Mouse (Mus musculus): ENCODE measurements at regions not wholly inside any gene's neighbourhood (a gene's known extent, or its start where the extent isn't known, plus 50 kb on each side); places are given as distances from the start of the nearest gene placed in this dataset.
"Not testable (repeated sequence)": the region's sequence is repeated elsewhere in the genome, so short reads cannot be mapped to it uniquely, and the experiment has no call there.

DNA sequence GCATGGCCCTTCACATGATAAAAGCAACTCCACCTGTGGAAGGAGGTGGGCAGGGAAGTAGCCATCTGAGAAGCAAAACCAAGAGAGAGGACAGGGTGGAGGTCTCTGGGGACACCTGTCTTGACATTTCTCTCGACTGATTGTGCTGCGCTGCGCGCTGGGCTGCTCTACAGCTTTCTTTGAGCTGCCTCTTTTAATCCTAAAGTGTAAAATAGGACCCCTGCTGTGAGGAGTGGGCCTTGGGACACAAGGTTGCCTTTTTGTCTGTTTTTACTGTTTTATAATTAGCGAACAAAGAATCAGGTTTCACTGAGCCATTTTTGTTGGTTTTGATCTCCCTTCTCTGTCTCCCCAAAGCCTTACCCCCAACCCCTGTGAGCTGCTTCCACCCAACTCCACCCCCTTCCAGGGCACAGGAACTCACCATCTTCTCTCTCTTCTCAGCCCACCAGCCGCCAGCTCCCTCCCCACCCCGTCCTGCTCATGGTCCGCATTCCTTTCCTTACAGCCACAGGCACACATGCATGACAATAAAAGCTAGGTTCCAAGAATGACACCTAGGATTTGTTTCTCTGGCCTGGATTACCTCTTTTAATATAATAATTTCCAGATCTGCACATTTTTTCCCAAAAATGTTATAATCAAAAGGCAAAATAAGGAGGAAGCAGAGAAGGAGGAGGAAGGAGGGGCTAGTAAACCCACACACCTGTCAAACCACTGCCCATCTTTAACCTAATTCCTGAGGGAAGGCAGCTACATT is 57.3 kb downstream of the Cbln4 start:
- DNase-seq (ENCODE audit: low read depth, low spot score), result no peak

DNA sequence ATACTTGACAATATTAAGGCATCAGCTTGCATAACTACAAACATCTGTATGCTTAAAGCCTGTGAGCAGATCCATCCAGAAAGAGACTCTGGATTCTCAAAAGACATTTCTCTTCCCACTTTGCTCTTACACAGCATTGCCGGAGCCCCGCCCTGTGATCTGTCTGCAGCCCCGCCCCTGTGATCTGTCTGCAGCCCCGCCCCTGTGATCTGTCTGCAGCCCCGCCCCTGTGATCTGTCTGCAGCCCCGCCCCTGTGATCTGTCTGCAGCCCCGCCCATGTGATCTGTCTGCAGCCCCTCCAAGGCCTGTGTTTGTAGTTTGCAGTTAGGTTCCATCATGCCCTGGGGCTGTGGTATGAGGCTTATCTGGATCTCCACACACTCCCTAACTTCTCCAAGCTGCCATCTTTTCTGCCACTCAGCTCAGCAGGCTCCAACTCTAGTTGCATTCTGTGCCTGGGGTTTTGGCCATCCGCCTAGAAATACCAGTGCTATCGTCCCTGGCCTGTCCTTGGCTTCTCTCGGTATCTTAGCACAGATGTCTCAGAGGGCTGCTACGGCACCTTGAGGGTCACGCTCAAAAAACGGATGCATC is 73.9 kb downstream of the Cbln4 start:
- no peak for DNase-seq (ENCODE audit: low read depth, low spot score)

DNA sequence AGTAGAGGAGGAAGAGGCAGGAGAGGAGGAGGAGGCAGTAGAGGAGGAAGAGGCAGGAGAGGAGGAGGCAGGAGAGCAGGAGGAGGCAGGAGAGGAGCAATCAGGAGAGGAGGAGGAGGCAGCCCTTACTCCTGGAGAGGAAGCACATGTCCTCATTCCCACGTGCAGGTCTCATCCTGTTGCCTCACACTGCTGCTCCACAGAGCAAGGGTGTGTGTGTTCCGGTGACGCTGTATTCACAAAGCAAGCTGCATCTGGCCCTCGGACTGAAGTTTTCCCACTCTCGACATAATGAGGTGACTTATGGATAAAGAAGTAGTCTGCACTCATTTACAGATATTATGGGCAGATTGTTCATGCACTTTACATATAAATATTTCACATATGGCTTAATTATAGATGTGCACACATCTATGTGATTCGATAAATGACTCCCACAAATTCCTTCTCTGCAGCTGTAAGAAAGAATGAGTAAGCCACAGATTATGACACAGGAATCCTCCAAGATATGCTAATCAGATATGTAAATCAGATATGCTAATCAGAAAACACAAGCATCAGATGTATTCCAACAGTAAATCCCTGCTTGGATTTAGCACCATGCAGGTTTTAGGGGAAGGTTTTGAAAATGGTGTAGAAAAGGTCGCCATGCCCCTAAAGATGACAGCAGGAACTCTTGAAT is 96.6 kb downstream of the Cbln4 start:
- no peak for DNase-seq (ENCODE audit: low read depth, low spot score)

DNA sequence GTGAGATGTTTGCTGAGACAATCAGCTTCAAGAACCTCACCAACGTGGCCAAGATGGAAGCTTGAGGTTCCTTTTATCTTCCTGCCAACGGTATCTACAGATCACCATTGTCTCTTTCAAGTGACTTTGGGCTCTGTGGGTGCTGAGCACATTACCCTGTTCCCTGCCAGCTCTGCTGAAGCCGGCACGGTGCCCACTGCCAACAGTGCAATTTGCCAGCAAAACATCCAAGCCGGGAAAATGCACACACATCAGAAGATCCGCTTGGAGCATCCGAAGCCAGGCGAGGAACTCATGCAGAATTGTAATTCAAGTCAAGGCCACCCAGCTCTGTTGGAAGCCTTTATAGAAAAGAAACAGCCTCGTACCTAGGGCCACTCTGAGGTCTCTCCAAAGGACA is 100.6 kb downstream of the Cbln4 start:
- no peak for DNase-seq (ENCODE audit: low read depth, low spot score)

DNA sequence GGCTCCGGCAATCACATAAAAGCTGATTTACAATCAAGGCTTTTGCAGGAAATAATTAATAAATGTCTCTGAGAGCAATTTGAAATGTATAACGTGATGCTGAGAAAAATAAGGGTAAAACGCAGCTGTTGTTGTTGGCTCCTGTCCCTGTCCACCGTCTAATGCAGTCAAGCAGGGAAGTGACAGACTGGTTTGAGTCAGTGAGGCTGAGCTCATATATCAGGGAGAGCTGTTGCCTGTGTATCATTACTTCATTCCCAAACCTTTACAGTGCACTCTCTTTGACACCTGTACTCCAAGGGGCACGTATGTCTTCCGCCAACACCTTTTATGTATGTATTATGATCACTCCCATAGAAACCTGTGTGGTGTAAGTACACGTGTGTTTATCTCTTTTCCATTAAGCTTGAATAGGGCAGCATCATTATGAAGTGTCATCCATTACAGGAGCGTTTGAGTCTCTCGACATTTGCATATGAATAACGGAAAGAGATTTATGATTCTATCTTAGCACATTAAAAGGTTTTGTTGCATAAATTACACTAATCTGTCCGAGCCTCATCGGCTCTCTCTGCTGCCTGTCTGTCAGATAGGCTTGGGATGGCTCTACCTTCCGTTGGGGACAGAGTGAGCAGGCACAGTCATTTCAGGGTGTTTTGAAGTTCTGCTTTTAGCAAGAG is 107.5 kb downstream of the Cbln4 start:
- no peak for DNase-seq (ENCODE audit: low read depth, low spot score)

DNA sequence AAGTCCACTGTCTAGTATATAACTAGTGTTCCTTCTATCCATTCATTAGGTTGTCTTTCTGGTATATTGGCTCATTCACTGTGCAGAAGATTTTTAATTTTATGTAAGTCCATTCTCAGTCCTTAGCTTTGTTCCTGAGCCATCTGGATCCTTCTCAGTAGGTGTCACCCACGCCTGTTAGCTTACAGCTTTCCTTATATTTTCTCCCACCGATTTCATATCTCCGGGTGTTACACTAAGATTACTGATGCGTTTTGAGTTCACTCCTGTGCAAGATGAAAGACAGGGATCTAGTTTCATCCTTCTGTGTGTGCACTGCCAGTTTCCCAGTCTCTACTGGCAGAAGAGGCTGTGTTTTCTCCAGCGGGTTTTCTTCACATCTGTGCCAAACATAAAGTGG is 122.3 kb downstream of the Cbln4 start:
- DNase-seq (ENCODE audit: low read depth, low spot score), result no peak

DNA sequence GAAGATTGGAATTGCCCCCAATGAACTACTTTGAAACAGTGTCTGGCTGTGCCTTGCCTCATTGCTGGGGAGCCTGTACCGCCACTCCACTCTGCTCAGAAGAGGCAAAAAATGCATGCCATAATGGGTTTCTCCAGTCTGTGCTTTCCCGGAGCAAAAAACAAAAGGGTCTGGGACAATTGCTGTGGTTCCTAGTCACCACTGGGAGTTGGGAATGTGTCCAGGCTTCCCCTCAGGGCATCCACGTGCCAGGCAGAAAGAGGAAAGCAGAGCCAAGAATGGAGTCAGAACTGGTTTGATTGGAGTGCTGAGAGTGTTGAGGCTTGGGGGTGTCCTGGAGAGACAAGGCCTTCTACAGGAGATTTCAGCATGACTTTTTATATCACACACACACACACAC is 156.0 kb downstream of the Cbln4 start:
- DNase-seq (ENCODE audit: low read depth, low spot score), result no peak

DNA sequence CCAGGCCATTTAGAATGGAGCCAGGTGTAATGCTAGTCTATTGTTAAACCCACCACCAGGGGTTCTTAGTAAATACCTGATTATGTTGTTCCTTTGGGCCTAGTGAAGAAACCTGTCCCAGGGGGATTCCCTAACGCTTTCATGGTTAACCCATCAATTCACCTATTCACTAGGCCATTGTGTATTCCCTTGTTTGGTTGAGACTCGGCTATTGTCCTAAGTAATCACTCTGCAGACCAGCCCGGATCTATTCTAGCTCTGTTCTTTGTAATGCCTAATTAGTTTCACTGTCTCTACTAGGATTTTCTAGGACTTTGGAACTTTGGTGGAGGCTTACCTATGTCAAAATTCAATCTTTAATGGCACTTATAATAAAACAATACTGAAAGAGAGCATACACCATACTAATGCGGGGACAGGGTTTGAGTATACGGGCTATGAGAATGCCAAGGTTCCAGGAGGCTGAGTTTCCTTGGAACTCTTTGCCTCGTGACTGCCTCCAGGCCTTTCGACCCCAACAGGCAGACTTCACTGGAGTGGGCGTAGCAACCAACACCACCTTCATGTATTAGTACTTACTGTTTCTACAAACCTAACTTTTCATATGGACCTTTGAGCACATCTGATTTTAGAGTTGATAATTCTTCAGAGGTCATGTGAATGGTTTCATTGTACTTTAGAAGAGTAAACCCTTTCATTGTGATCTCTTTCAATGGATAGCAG is 163.9 kb downstream of the Cbln4 start:
- DNase-seq (ENCODE audit: low read depth, low spot score), result not testable (repeated sequence)

DNA sequence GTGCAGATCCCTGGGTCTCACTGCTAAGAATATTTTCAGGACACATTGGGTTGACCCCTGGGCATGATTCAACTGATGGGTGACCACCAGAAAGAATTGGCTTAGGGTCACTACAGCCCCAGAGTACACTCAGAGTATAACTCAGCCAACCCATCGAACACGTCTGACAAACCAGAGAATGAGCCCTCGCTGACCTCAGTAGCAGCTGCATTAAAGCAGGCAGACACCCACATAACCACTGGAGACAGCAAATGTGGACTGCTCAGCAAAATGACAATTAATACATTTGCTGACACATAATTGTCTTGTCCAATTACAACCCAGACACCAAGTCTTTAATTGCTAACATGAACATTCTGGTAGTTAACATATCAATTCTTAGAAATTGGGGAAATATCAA is 175.7 kb downstream of the Cbln4 start:
- no peak for DNase-seq (ENCODE audit: low read depth, low spot score)

DNA sequence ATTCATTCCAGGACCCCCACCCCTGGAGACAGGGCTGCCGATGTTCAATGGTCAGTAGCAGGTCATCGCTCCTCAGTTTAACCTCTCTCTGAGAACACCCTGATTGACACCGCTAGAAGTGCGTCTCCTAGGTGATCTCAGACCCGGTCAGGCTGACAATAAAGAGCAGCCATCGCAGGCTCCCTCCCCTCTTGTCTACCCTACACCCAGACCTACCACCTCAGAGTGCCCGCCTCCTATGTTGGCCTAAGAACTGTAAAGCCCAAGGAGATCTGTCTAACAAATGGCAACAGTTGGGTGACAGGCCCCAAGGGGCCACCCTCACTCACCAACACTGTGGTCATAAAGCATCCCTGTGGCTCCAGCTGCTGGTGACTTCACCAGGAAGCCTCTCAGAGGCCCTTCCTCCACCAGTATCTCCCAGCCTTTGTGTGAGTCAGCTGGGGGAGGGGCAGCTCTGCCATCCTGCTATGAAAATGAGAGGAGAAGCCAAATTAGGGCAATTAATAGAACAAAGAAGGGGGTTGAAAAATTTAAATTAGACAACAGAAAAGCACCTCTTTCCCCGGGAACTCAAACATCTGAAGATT is 178.8 kb downstream of the Cbln4 start:
- peak; percentile 3 for DNase-seq (ENCODE audit: low read depth, low spot score)

DNA sequence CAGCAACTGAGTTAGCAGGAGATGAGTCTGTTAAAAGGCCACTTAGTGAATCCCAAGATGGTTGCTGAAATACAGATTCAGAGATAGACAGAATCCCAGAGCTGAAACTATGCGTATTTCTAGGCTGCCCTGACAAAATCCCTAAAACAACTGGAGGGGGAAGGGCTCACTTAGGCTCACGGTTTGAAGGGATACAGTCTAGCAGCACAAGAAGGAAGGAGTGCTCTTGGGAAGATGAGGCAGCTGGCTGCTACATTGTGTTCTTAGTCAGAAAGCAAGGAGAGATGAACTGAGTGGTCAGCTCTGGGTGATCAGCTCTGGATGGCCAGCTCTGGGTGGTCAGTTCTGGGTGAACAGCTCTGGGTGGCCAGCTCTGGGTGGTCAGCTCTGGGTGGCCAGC is 180.6 kb downstream of the Cbln4 start:
- DNase-seq (ENCODE audit: low read depth, low spot score), result no peak

DNA sequence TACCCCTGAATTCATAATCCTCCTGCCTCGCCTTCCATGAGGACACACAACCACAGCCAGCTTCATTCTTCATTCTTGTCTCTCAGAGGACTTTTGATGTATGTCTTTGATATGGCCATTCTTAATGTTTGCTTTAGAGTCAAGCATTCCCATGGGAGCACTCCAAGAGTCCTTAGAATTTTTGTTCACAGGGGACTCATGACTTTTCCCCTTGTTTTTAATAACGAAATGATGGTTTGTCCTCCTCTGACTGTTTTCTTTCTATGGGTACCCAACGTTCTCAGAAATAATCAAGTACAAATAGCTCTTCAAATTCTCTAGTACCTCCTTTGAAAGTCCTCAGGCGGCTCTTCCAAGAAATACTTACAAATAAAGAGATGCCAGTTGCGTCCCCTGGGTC is 184.4 kb downstream of the Cbln4 start:
- no peak for DNase-seq (ENCODE audit: low read depth, low spot score)

DNA sequence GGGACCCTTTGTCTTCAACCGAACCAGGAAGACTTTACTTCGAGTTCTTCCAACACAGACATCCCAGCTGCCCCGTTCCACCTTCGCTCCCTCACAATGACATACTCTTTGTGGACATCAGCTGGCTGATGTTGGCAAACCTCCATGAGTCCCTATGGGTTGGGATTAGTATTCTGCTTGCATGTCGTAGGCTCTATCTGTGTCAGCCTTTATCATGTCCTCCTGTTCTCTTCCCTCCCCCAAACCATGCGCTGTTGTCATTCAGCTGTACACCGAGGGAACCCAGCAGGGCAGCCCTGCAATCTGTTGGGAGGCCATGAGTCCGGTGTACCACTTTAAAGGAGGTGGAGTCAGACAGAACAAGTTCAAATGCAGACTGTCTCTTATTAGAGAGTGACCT is 186.8 kb downstream of the Cbln4 start:
- DNase-seq (ENCODE audit: low read depth, low spot score), result no peak

DNA sequence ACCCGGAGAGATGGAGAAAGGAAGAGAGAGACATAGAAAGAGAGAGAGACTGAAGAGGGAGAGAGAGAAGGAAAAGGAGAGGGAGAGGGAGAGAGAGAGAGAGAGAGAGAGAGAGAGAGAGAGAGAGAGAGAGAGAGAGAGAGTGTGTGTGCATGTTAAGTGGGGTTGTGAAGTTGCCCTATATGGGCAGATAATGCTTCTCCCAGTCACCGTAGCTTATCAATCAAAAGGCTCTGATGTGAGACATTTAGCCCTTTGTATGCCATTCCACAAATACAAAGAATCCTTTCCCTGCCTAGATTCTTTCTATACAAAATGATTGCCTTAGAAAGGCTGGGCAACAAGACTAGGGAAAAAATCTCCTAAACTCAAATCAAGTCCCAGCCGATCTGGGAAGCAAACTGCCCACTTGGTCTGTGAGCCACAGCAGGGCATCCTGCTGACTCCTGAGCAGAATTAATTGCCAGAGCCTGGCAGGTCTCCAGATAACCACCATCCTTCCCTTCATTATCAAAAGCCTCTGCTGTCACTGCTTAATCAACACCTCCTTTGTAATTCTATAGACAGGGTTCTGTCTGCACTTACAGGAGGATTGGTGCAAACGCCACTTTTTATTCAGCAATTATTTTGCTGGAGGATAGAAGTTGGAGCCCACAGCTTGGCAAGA is 196.3 kb downstream of the Cbln4 start:
- DNase-seq (ENCODE audit: low read depth, low spot score), result no peak

DNA sequence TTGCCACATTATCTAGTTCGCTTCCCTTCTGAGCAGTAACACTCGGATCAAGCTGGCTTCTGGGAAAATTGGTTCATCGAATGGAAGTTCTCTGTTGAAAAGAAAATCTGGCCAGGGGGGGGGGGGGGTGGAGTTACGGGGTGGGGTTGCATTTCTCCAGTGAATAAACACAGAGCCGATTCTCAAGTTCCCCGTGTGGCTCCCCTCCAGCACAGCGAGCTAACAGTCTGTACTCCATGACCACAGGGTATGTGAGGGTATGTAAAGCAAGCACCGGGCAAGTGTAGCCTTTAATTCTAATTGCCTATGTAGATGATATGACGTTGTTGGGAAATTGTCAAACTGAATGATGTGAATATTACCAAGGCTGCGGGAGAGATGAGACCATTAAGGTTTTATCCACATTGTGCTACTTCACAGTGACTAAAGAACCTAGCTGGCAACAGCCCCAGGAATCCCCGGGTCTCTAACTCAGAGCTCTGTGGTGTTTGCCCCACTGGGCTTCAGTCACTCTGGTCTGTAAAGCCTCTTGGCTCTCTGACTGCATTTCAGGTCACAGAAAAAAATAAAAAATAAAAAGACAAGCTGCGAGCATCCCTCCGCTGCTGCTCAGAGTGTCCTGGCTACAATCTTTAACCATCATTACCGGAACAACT is 203.1 kb downstream of the Cbln4 start:
- DNase-seq (ENCODE audit: low read depth, low spot score), result no peak

DNA sequence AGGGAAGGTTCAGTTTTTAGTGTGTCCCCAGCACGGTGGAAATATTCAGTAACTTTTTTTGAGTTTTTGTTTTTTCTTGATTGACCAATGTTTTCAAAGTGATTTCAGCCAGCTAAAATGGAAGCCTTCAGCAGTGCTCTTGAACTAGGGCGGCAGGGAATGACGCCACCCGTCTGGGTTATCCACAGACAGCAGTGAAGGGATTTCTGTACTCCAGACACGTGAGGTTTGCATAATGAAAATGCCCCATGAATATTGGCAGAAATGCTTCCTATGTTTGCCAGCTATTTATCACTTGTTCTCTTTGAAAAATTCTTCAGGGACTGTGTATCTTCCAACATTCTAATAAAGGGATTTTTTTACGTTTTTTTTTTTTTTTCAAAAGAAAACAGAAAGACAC is 221.1 kb downstream of the Cbln4 start:
- no peak for DNase-seq (ENCODE audit: low read depth, low spot score)

DNA sequence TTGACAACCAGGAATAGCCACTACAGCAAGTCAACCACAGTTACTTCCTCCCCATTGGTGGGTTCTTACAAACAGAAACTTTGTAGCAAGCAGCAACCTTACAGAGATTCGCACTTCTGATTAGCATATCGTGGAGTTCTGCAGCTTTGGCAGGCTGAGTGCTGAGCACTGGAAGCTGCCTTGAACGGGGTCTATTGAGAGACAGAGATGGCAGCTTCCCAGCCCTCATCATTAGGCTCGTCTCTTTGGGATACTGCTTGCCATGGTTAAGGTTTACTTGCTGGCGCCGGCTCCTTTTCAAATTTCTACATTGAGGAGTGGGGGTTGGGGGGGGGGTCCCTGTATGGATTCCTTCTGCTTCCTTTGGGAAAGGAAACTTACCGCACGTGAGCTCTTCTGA is 224.8 kb downstream of the Cbln4 start:
- no peak for DNase-seq (ENCODE audit: low read depth, low spot score)

DNA sequence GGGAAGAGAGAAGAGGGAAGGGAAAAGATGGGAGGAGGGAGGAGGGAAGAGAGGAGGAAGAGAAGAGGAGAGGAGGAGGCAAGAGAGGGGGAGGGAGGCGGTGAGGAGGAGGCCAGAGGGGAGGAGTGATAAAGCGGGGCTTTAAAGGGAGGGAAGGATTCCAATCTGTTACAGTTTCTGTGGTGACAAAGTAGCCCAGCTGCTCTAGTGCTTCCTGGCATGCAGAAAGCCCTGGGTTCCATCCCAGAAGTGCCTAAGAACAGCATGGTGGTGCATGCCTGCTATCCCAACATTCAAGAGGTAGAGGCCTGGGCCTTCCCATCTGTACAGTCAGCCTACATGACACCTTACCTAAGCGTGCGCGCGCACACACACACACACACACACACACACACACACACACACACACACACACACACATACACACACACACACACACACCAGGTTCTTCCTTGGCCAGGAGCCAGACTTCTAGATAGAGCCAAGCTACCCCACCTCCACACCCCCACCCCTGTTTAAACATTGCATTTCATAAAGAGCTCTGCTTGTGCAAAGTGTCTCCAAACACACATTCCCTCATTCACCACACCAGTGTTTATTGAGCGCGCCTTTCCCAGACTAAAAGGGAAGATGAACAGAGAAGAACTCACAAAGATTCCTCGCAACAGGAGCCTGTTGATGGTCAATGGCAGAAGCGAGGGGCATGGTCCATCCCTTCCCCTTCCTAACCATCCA is 226.4 kb downstream of the Cbln4 start:
- no peak for DNase-seq (ENCODE audit: low read depth, low spot score)

DNA sequence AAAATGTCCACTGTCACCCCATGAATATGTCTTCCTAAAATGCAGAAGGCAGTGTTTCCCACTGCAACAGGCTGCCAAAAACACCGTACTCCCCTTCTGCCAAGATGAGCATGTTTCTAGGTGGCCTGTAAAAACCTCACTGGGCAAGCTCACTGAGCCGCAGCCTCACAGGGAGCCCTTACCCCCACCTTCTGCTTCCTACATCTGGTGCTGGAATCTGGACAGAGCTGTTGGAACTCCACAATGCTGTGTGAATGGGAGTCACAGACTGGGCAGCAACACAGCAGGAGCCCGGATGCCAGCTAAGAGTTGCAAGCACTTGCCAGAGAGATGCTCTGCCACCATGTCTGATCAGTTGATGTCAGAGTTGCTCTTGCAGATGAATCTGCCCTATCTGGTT is 230.6 kb downstream of the Cbln4 start:
- no peak for DNase-seq (ENCODE audit: low read depth, low spot score)

DNA sequence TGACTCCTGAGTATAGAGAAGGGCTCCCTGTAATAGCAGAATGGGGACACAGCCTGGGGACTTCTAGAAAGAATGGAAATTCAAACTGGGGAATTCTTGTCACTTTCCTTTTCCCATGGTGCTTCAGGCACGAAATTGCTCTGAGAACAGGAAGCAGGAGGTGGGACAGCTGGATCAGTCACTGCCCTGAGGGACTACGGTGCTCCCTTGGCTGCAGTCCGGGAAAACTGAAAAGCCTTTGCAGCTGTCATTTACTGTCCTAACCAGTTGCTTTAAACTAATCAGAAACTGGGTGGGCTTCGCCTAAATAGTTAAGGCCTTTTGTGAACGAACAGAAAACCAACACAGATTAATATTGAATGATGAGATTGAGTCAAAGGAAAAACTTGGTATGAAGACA is 237.9 kb downstream of the Cbln4 start:
- no peak for DNase-seq (ENCODE audit: low read depth, low spot score)
